Mouse (Mus musculus) MEL (cell line): ENCODE measurements around the gene Cd200r3. TPM values are rescaled to one million over a fixed set of nuclear protein-coding genes. Genes with fewer than 3 reads are reported as not detected.

Experiments
- DNase-seq: peaks from one replicate; pipeline ENCODE4 v3.0.0; 2011; ENCODE audit warnings: low read depth, low spot score
- H3K27ac ChIP-seq: 2 replicates; pipeline ENCODE4 v1.5.1; 2012; ENCODE audit warnings: low read depth, mild to moderate bottlenecking, control low read depth, low read length, moderate library complexity; ENCODE audit not compliant: control insufficient read depth
- H3K27me3 ChIP-seq, 2 experiments: fragments of 150-350 bp in 1 of 2; sonication (generic) in 1 of 2; 2 replicates each; pipeline ENCODE4 v1.6.1; 2012; ENCODE audit warnings: low read length in 2 of 2, mild to moderate bottlenecking in 2 of 2, improper control_type of control experiment in 1 of 2, moderate library complexity in 1 of 2; ENCODE audit not compliant: insufficient read depth in 2 of 2, control insufficient read depth in 1 of 2
- H3K36me3 ChIP-seq, 2 experiments: 2 replicates each; pipeline ENCODE4 v1.6.1; 2012 to 2014; ENCODE audit warnings: low read length in 2 of 2, improper control_type of control experiment in 1 of 2, inconsistent platforms in 1 of 2, mild to moderate bottlenecking in 1 of 2; ENCODE audit not compliant: insufficient read depth in 2 of 2, control insufficient read depth in 1 of 2
- H3K4me1 ChIP-seq, 2 experiments: fragments of 150-350 bp in 1 of 2; sonication (generic) in 1 of 2; 2 replicates each; pipeline ENCODE4 v1.6.1; 2012; ENCODE audit warnings: low read length in 2 of 2, improper control_type of control experiment in 1 of 2, mild to moderate bottlenecking in 1 of 2; ENCODE audit not compliant: insufficient read depth in 2 of 2, control insufficient read depth in 1 of 2
- H3K4me3 ChIP-seq, 2 experiments: fragments of 150-350 bp in 1 of 2; sonication (generic) in 1 of 2; 2 replicates each; pipeline ENCODE4 v1.5.1; 2012; ENCODE audit warnings: low read depth in 2 of 2, low read length in 2 of 2, mild to moderate bottlenecking in 2 of 2, moderate library complexity in 2 of 2, control low read depth in 1 of 2, improper control_type of control experiment in 1 of 2; ENCODE audit not compliant: control insufficient read depth in 1 of 2, insufficient read depth in 1 of 2
- H3K79me2 ChIP-seq: 2 replicates; pipeline ENCODE4 v1.6.1; 2012; ENCODE audit warnings: mild to moderate bottlenecking, low read length, moderate library complexity; ENCODE audit not compliant: control insufficient read depth, poor library complexity, insufficient read depth
- H3K9ac ChIP-seq: 2 replicates; pipeline ENCODE4 v1.6.1; 2012; ENCODE audit warnings: low read depth, mild to moderate bottlenecking, control low read depth, low read length, moderate library complexity; ENCODE audit not compliant: control insufficient read depth, poor library complexity, severe bottlenecking
- H3K9me3 ChIP-seq: fragments of 150-350 bp; sonication (generic); replicated peaks from 2 replicates; pipeline ENCODE4 v1.6.1; 2012; ENCODE audit warnings: mild to moderate bottlenecking, low read length, improper control_type of control experiment, moderate library complexity; ENCODE audit not compliant: insufficient read depth
- BHLHE40 ChIP-seq: IDR thresholded peaks from 2 replicates; pipeline ENCODE4 v1.6.1; 2012; ENCODE audit warnings: low read depth, mild to moderate bottlenecking, inconsistent platforms, low read length, improper control_type of control experiment, borderline replicate concordance
- CHD1 ChIP-seq: IDR thresholded peaks from 2 replicates; pipeline ENCODE4 v1.6.1; 2012; ENCODE audit warnings: low read depth, mild to moderate bottlenecking, inconsistent platforms, low read length, improper control_type of control experiment
- CHD2 ChIP-seq: IDR thresholded peaks from 2 replicates; pipeline ENCODE4 v1.6.1; 2011; ENCODE audit warnings: low read length, improper control_type of control experiment
- EP300 ChIP-seq, 2 experiments: IDR thresholded peaks; 2 replicates each; pipeline ENCODE4 v1.6.1; 2011; ENCODE audit warnings: improper control_type of control experiment in 2 of 2, low read length in 2 of 2, low read depth in 1 of 2, mild to moderate bottlenecking in 1 of 2
- ETS1 ChIP-seq: IDR thresholded peaks from 2 replicates; pipeline ENCODE4 v1.6.1; 2012; ENCODE audit warnings: low read depth, mild to moderate bottlenecking, inconsistent platforms, low read length, improper control_type of control experiment, moderate library complexity
- GATA1 ChIP-seq: IDR thresholded peaks from 2 replicates; pipeline ENCODE4 v1.6.1; 2011; ENCODE audit warnings: low read depth, low read length, improper control_type of control experiment
- HCFC1 ChIP-seq: IDR thresholded peaks from 2 replicates; pipeline ENCODE4 v1.6.1; 2012; ENCODE audit warnings: low read depth, mild to moderate bottlenecking, inconsistent platforms, low read length, improper control_type of control experiment, moderate library complexity
- KAT2A ChIP-seq: conservative IDR thresholded peaks from 2 replicates; pipeline ENCODE4 v1.6.1; 2012; ENCODE audit warnings: low read depth, low read length, improper control_type of control experiment, inconsistent platforms
- MAX ChIP-seq: IDR thresholded peaks from 2 replicates; pipeline ENCODE4 v1.6.1; 2011; ENCODE audit warnings: low read length, improper control_type of control experiment
- MXI1 ChIP-seq: IDR thresholded peaks from 2 replicates; pipeline ENCODE4 v1.6.1; 2011; ENCODE audit warnings: mild to moderate bottlenecking, low read depth, low read length, improper control_type of control experiment
- MYB ChIP-seq: IDR thresholded peaks from 2 replicates; pipeline ENCODE4 v1.6.1; 2011; ENCODE audit warnings: mild to moderate bottlenecking, low read depth, low read length, improper control_type of control experiment
- MYC ChIP-seq: IDR thresholded peaks from 2 replicates; pipeline ENCODE4 v1.6.1; 2011; ENCODE audit warnings: low read depth, mild to moderate bottlenecking, low read length, improper control_type of control experiment, moderate library complexity
- NELFE ChIP-seq: IDR thresholded peaks from 2 replicates; pipeline ENCODE4 v1.6.1; 2011; ENCODE audit warnings: low read depth, low read length, improper control_type of control experiment
- POLR2A ChIP-seq, 2 experiments: IDR thresholded peaks; 2 replicates each; pipeline ENCODE4 v1.6.1; 2011 to 2012; ENCODE audit warnings: low read length in 2 of 2, mild to moderate bottlenecking in 2 of 2, control low read depth in 1 of 2, improper control_type of control experiment in 1 of 2, low read depth in 1 of 2, moderate library complexity in 1 of 2; ENCODE audit not compliant: control insufficient read depth in 1 of 2, insufficient read depth in 1 of 2, poor library complexity in 1 of 2
- POLR2AphosphoS5 ChIP-seq: IDR thresholded peaks from 2 replicates; pipeline ENCODE4 v1.6.1; 2012; ENCODE audit warnings: low read depth, borderline replicate concordance, mild to moderate bottlenecking, inconsistent platforms, low read length, moderate library complexity, mixed read lengths
- RAD21 ChIP-seq: IDR thresholded peaks from 2 replicates; pipeline ENCODE4 v1.6.1; 2011; ENCODE audit warnings: mild to moderate bottlenecking, low read depth, low read length, improper control_type of control experiment
- RCOR1 ChIP-seq: IDR thresholded peaks from 2 replicates; pipeline ENCODE4 v1.6.1; 2012; ENCODE audit warnings: low read depth, mild to moderate bottlenecking, inconsistent platforms, low read length, improper control_type of control experiment
- SIN3A ChIP-seq: IDR thresholded peaks from 2 replicates; pipeline ENCODE4 v1.6.1; 2012; ENCODE audit warnings: low read length, improper control_type of control experiment, inconsistent platforms
- SMC3 ChIP-seq: IDR thresholded peaks from 2 replicates; pipeline ENCODE4 v1.6.1; 2011; ENCODE audit warnings: low read depth, low read length, improper control_type of control experiment
- TAL1 ChIP-seq: IDR thresholded peaks from 2 replicates; pipeline ENCODE4 v1.6.1; 2012; ENCODE audit warnings: mild to moderate bottlenecking, inconsistent platforms, low read length, moderate library complexity, mixed read lengths
- TBP ChIP-seq: IDR thresholded peaks from 2 replicates; pipeline ENCODE4 v1.8.0; 2011; ENCODE audit warnings: low read depth, low read length, improper control_type of control experiment
- USF1 ChIP-seq: IDR thresholded peaks from 2 replicates; pipeline ENCODE4 v1.6.1; 2014; ENCODE audit warnings: low read depth, mild to moderate bottlenecking, inconsistent platforms, low read length, improper control_type of control experiment, moderate library complexity
- USF2 ChIP-seq, 2 experiments: IDR thresholded peaks; 2 replicates each; pipeline ENCODE4 v1.6.1; 2011 to 2012; ENCODE audit warnings: improper control_type of control experiment in 2 of 2, low read length in 2 of 2, borderline replicate concordance in 1 of 2, inconsistent platforms in 1 of 2, low read depth in 1 of 2, mild to moderate bottlenecking in 1 of 2; ENCODE audit not compliant: insufficient read depth in 1 of 2
- ZC3H11A ChIP-seq: IDR thresholded peaks from 2 replicates; pipeline ENCODE4 v1.6.1; 2012; ENCODE audit warnings: low read depth, mild to moderate bottlenecking, inconsistent platforms, low read length, improper control_type of control experiment
- ZKSCAN1 ChIP-seq: IDR thresholded peaks from 2 replicates; pipeline ENCODE4 v1.6.1; 2012; ENCODE audit warnings: low read depth, mild to moderate bottlenecking, inconsistent platforms, low read length, improper control_type of control experiment, moderate library complexity
- ZMIZ1 ChIP-seq: IDR thresholded peaks from 2 replicates; pipeline ENCODE4 v1.6.1; 2012; ENCODE audit warnings: low read depth, mild to moderate bottlenecking, inconsistent platforms, low read length, improper control_type of control experiment, moderate library complexity
- ZNF384 ChIP-seq: IDR thresholded peaks from 2 replicates; pipeline ENCODE4 v1.6.1; 2012; ENCODE audit warnings: low read depth, mild to moderate bottlenecking, inconsistent platforms, low read length, improper control_type of control experiment
- polyA plus RNA-seq, 2 experiments: library from polyadenylated mRNA; stranded (reverse) in 1 of 2; unstranded in 1 of 2; fragments of >175 nt in 1 of 2; fragments of >200 nt in 1 of 2; gene quantifications; 2 replicates each; pipeline versions ENCODE4 v1.2.1 to v1.2.4; 2012; ENCODE audit warnings: low replicate concordance in 2 of 2, low read depth in 1 of 2; ENCODE audit not compliant: insufficient read length in 2 of 2, insufficient read depth in 1 of 2, missing spikeins in 1 of 2
- total RNA-seq: library from RNA; depleted of rRNA; stranded (reverse); fragments of 300-350 nt; gene quantifications from 2 replicates; pipeline ENCODE4 v1.2.3, GENCODE M21; 2012

The Cd200r3 gene
- total and polyA plus RNA-seq, 3 experiments: 0.46 TPM; not detected in 1

DNA sequence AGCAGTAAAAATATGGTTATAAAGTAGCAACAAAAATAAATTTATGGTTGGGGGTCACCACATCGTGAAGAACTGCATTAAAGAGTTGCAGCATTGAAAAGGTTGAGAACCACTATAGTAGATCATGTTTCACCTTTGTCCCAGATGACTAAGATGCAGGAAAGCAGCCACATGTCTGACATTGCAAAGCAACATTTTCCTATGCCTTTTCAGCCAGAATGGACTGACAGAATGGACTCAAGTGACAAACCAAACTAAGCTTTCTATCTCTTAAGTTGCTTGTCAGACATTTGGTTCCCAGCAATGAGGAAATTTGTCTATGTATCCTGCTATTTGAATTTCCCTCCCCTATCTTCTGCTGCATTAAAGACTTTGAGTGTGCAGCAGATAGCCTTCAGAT lies 51.6 kb downstream of the Cd200r3 start:
- no peaks in the 10 kb centered on the region for H3K9me3 ChIP-seq
- no peaks in the 10 kb centered on the region; a peak in 1 of 4 replicates for H3K27me3 ChIP-seq
- no peak overlapping the region for H3K4me3 ChIP-seq
- peaks cover 0 to 6% of the 10 kb centered on the region in 2 experiments; a peak in 1 of 4 replicates for H3K4me1 ChIP-seq
- H3K79me2 ChIP-seq: no peaks in the 10 kb centered on the region
- TF ChIP-seq MXI1: no peak
- TF ChIP-seq SMC3: no peak
- TF ChIP-seq ETS1: no peak
- TF ChIP-seq HCFC1: no peak
- TF ChIP-seq CHD2: no peak
- TF ChIP-seq CHD1: no peak
- no peak for TF ChIP-seq MYB
- TF ChIP-seq ZC3H11A: no peak
- no peak for TF ChIP-seq TBP
- TF ChIP-seq USF1: no peak
- TF ChIP-seq EP300 (IDR thresholded peaks at IDR 0.05; ENCODE audit: low read depth in 1 of 2, low read length in 2 of 2): no peak
- no peak for TF ChIP-seq GATA1
- TF ChIP-seq RAD21: no peak
- TF ChIP-seq ZNF384: no peak
- TF ChIP-seq BHLHE40: no peak
- TF ChIP-seq ZKSCAN1: no peak
- TF ChIP-seq ZMIZ1: no peak
- TF ChIP-seq NELFE: no peak
- TF ChIP-seq POLR2AphosphoS5: no peak
- no peak overlapping the region for H3K9ac ChIP-seq
- no peaks in the 10 kb centered on the region; a peak in 1 of 4 replicates for H3K36me3 ChIP-seq
- no peak for DNase-seq
- no peak overlapping the region for H3K27ac ChIP-seq

DNA sequence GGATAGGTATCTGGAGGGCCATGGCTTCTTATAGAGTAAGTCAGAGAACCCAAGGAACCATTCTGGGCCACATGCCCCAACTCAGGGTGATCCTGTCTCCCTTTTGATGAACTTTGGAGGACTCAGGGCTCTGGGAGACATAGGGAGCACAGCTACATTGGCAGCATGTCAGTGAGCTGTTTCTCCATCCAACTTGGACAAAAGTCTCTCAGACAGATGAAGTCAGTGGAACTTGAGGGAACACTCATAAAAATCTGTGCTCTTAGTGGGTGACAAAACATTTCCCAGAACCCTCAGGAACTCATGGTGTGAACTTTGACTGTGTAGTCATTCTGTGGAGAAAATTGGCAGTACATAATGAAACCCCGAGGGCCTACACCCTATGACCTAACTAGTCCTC lies 53.2 kb downstream of the Cd200r3 start:
- TF ChIP-seq GATA1: no peak
- TF ChIP-seq ZC3H11A: no peak
- no peak for TF ChIP-seq ETS1
- no peak for TF ChIP-seq KAT2A
- TF ChIP-seq SMC3: no peak
- no peak for TF ChIP-seq MAX
- TF ChIP-seq SIN3A: no peak
- no peak for TF ChIP-seq USF2 (IDR thresholded peaks at IDR 0.05; ENCODE audit: borderline replicate concordance in 1 of 2, insufficient read depth in 1 of 2, low read depth in 1 of 2, low read length in 2 of 2)
- no peak for TF ChIP-seq USF1
- TF ChIP-seq ZMIZ1: no peak
- TF ChIP-seq POLR2A (IDR thresholded peaks at IDR 0.05; ENCODE audit: control insufficient read depth in 1 of 2, insufficient read depth in 1 of 2, low read depth in 1 of 2, low read length in 2 of 2, poor library complexity in 1 of 2): no peak
- no peak for TF ChIP-seq TAL1
- no peak for TF ChIP-seq MYC
- no peak for TF ChIP-seq RCOR1
- TF ChIP-seq, all 39 proteins: peak for 0
- no peak overlapping the region for H3K4me3 ChIP-seq

More for the DNA sequence above, 53.2 kb downstream of the Cd200r3 start:
- Histone ChIP-seq H3K9me3 (no peaks in the 10 kb centered on the region), H3K79me2 (no peaks in the 10 kb centered on the region), H3K27me3 (no peaks in the 10 kb centered on the region), H3K36me3 (no peaks in the 10 kb centered on the region; a peak in 1 of 4 replicates), H3K27ac (no peak overlapping the region), H3K9ac (no peak overlapping the region), H3K4me1 (peaks cover 0 to 7% of the 10 kb centered on the region in 2 experiments; a peak in 1 of 4 replicates)
- no peak for DNase-seq
